Mouse (Mus musculus): ENCODE data around the gene Ankrd39.

DNA sequence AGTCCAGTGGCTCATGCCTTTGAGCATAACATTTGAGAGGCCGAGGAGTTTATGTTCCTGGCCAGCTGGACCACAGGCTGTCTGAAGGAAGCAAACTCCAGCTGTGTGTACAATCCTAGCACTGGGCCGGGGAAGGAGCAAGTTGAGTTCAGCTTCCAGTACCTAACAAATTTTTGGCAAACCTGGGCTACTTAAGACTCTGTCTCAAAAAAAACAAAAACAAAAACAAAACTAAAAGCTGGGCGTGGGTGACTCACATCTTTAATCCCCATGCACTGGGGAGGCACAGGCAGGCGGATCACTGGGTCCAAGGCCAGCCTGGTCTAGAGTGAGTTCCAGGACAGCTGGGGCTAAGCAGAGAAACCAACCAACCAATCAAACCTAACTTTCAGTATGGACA is 21.5 kb upstream of the Ankrd39 start:
- TF ChIP-seq CTCF (IDR thresholded peaks at IDR 0.05; ENCODE audit: borderline replicate concordance, insufficient read depth, low read depth, low read length) (no peak), POLR2A (IDR thresholded peaks at IDR 0.05; ENCODE audit: borderline replicate concordance, insufficient read depth, low read length) (no peak)

Data from cerebellum, adult 2 months (tissue).